Mouse (Mus musculus) right cerebral cortex, postnatal 25 days (tissue): Measurements from ENCODE around the gene Gm28043.
A peak's percentile ranks its signal among the peaks of the same experiment; 100 is the strongest.

Experiments
- DNase-seq: peaks from one replicate; pipeline ENCODE4 v3.0.0; 2022

Gm28043 gene

DNA sequence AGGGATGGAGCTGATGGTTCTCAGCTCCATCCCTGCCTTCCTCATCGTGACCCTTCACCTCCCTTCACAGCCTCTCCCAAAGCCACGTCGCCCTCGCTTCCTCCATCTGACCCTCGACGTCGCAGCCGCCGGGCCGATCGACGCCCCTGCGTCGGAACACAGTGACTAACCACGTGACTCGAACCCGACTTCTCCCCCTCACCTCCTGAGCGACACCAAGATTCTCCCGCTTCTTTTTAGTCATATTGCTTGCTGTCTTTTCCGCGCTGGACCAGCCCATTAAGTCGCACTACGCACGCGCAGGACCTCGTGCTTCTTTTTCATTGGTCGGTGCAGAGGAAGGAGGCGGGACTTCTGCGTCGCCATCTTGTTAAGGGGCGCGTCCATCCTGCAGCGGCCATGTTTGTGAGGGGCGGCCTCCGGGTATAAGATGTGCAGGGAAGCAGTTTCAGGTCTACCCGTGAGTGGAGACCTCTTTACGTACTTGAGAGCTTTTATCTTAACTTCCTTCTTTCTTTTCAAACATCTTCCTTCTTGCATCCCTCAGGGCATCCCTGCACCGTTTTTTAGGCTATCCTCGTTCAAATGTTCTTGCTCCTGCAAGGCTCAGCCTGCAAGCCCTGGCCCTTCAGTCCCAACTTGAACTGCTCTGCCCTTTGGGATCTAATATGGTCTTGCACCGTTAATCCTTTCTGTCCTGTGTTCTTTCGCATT is 102.2 kb downstream of the Gm28043 start, which contains the start of gene Ccdc167:
TSS of gene Ccdc167 (minus strand) at position 313 of the 714 bp plus-strand sequence.
- DNase-seq: peak; percentile 97

- no peak for DNase-seq
Observed at GRCm38 (mm10) chr17:29718660-29719059, 104.0 kb downstream of the Gm28043 start.

GRCm38 (mm10) chr17:29719628-29720575 is 105.2 kb downstream of the Gm28043 start:
- DNase-seq: no peak

- DNase-seq: no peak
Observed at GRCm38 (mm10) chr17:29720755-29721365, 106.2 kb downstream of the Gm28043 start.

DNA sequence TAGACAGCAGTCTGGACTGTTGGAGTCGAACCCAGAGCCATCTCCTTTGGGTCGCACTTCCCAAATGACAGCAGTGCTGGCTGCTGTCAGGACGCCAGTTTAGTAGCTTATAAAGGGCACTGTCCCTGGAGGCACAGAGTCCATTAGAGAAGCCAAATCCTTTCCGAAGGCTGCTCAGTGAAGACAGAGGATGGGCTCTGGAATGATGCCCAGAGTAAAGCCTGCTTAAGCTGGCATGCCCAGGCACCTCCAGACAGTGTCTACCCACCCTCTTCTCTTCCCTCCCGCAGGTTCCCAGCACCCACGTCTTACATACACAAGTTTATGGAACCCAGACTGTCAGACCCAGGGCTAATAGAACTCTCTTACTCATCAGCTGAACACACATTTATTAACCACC is 109.9 kb downstream of the Gm28043 start:
- no peak for DNase-seq

DNA sequence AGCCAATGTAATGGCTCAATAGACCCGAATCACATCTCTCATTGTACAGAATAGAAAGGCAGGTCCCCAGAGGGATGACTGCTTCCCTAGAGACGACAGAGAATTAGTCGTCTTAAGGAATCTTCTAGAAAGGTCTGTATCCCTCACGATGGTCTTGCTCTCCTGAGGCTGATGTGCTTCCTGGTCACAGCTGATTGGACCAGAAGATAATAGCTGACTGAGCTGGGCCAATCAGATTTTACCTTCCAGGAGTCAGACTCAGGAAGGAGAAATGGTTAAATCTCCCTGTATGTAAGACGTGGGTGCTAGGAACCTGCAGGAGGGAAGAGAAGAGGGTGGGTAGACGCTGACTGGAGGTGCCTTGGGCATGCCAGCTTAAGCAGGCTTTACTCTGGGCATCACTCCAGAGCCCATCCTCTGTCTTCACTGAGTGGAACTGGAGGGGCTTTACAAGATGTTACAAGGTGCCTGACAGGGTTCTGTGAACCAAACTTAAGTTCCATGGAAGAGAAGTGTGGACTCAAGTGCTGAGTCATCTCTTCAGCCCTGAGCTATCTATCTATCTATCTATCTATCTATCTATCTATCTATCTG is 110.4 kb downstream of the Gm28043 start:
- no peak for DNase-seq

- DNase-seq: no peak
Observed at GRCm38 (mm10) chr17:29728082-29728481, 113.4 kb downstream of the Gm28043 start.

DNA sequence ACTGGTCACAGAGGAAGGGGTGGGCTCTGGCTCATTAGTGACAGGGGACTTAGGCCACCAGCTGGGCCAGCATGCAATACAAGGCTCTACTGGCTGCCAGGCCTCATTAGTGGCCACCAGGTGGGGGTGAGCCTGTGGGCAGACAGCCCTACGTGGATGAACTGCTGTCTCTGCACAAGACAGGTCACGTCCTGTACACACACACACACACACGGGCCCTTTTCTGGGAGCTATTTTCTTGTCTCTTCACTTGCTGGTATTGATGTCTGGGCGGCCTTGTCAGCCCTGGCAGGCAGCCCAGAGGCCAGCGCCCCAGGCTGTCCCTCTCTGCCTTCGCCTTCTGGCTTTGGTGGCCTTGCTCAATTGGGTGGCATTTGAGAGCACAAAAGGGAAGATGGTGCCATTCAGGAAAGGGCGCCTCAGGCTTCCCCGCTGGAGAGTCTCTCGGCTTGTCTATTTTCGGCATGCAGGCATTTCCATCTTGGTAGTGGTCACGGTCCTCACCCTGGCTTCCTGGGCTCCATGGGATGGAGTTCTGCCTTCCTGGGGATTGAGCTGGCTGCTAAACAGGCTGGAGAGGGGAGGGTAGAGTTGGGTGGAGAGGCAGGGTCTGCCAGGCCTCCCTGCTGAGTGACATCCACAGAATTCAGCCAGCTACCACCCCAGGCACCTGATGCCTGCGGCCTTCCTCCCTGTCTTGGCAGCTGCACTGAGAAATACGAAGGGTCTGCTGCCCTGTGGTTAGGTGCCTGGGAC is 116.0 kb downstream of the Gm28043 start:
- DNase-seq: no peak

- DNase-seq: no peak
Observed at GRCm38 (mm10) chr17:29731266-29731952, 116.7 kb downstream of the Gm28043 start.

- no peak for DNase-seq
Observed at GRCm38 (mm10) chr17:29731953-29732325, 117.3 kb downstream of the Gm28043 start.

- no peak for DNase-seq
Observed at GRCm38 (mm10) chr17:29732522-29732921, 117.8 kb downstream of the Gm28043 start.

GRCm38 (mm10) chr17:29736448-29737014 is 121.9 kb downstream of the Gm28043 start:
- no peak for DNase-seq

- peak; percentile 25 for DNase-seq
Observed at GRCm38 (mm10) chr17:29737849-29738804, 123.5 kb downstream of the Gm28043 start.

- DNase-seq: no peak
Observed at GRCm38 (mm10) chr17:29747466-29747865, 132.8 kb downstream of the Gm28043 start.
